Mouse (Mus musculus) liver, adult (tissue): ENCODE data around the gene Nfix.

ENCODE experiments used
- GATA4 ChIP-seq: IDR thresholded peaks from 2 replicates; pipeline ENCODE4 v1.6.1; 2014; ENCODE audit warnings: mild to moderate bottlenecking, low read length; ENCODE audit not compliant: insufficient replicate concordance

The Nfix gene

DNA sequence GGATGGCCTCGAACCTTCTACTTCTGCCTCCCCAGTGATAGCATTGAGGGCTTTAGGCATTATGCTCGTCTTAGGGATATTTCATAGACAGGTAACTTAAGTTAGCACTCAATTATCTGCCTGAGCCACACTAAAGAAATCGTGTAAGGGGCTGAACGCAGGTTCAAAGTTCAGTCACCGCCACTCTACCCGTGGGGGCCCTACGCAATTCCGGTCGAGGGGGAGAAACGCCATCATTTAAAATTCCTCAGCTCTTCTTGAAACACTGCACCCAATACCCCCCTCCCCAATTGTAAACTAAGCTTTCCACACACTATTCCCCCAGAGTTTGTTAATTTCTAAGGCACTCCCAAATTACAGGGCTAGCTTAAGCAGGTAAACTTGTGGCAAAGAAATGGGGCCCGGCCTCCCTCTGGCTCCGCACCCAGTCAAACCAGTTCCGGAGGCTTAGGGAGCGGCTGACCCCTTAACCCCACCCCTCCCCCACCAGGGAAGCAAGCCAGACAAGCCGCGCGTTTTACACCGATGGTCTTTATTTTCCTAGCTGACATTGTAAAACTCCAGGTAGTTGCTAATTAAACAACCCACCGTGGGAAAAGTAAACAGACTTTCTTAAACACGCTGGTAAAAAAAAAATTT lies 139.2 kb downstream of the Nfix start:
- TF ChIP-seq GATA4, result no peak

DNA sequence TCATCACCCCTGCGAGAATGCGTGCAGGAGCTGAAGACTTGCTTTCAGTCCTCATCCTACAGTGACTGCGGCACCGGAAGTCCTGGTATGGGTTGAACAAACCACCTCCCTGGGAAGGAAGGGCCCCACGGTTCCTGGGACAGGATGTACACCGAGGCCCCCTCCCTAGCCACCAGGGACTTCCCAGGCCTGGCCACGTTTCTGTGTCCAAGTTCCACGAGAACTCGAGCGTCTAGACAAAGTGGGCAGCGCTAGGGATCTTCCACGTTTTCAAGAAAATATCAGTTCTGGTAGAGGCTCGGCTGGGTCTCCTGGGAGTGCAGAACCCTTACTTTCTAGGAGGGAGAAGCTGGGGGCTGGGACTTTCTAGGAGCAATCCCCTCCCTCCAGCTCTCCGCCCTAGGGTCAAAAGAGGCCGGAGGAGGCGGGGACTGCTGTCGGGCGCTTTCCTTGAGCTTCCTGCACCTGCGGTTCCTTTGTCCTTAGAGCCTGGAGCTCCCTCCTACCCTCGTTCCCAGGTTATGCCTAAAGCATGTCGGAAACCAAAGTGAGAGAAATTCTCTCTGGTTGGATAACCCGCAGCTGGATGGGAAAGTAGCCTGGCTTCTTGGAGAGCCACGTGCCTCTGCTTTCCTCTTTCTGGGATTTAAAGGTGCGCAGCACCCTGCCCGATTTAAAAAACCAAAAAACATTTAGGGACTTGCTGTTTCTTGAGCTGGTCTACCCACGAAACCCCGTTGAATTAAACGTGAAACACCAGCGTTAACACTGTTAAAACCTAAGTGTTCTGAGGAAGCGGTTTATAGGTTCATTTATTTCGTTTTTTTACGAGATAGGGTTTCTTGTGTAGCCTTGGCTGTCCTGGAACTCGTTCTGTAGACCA lies 140.0 kb downstream of the Nfix start:
- TF ChIP-seq GATA4, result no peak

DNA sequence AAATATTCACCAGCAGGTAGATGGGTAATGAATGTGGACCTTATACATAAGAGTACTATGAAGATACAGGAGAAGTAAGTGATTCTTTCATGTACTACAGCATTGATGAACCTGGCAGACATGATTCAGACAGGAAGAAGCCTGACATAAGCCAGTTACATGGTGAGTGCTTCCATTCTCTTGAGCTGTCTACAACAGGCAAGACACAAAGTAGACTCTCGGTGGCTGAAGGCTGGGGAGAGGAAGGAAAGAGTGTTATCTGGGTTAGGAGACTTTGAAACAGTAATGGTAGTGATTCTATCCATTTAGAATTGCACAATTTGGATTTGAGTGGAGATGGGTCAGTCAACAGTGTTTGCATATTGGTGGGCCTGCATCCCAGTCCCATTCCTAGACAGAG lies 141.2 kb downstream of the Nfix start:
- TF ChIP-seq GATA4, result no peak

DNA sequence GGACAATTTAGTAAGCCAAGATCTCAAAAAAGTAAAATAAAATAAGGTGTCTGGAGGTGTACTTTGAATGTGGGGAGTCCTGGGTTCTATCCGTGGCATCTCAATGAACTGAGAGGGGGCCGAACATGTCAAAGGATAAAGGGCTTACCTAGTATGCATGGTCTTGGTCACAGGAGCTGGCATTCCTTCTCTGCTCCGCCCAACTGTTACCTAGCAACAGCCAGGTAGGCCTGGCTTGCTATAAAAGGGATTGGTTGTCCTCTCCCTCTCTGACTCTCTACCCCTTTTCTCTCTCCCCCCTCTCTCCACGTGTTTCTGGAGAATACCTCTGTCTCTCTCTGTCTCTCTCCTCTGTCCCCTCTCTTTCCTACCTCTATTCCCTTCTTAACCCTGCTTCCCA lies 142.5 kb downstream of the Nfix start:
- no peak for TF ChIP-seq GATA4

DNA sequence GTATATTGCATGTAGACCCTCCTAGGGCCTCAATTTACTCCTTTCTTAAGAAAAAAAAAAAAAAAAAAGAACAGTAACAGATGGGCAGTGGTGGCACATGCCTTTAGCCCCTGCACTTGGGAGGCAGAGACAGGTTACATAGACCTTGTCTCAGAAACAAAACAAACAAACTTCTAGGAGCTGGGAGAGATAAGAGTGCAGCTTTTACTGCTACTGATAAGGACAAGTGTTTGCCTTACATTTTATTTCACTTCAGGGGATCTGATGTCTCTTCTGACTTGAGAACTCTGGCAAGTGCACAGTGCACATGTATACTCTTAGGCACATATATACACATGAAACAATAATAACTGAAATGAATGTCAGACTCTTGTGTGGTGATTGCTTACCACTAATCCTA lies 142.9 kb downstream of the Nfix start:
- TF ChIP-seq GATA4, result no peak

DNA sequence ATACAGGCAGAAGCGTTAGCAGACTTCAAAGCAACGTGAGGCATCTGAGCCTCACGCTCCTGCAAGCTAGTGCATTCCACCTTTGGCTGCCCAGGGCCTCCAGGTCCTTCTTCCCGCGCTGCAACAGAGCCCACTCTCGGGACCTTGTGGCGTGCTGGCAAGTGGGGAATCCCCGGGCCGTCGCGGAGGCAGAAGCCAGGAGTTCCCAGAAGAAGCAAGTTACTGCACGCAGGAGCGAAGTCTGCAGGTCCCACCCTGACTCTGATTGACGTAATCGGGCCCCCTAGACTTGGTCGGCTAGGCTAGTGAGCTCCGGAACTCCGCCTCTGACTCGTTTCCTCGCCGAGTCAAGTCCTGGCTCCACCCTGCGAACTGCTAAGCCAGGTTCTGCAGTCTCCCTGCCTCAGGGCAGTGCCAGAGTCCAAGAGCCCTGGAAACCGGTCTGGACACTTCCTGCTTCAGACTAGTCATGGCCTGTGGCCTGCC lies 143.5 kb downstream of the Nfix start:
- TF ChIP-seq GATA4, result no peak

DNA sequence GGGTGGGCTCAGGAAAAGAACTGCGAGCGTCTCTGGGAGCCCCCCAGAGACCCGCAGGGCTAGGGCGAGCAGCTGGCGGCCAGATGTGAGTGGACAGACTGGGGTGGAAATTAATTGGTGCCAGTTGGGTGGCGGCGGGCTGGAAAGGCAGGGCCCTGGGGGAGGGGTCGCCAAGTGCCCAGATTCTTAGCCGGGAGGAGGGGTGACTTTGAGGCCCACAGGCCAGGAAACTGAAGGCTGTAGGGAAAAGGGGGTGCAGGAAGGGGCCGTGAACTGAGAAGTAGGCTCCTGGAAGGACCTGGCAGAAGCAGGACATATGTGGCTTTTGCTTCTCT lies 144.0 kb downstream of the Nfix start:
- TF ChIP-seq GATA4, result no peak

DNA sequence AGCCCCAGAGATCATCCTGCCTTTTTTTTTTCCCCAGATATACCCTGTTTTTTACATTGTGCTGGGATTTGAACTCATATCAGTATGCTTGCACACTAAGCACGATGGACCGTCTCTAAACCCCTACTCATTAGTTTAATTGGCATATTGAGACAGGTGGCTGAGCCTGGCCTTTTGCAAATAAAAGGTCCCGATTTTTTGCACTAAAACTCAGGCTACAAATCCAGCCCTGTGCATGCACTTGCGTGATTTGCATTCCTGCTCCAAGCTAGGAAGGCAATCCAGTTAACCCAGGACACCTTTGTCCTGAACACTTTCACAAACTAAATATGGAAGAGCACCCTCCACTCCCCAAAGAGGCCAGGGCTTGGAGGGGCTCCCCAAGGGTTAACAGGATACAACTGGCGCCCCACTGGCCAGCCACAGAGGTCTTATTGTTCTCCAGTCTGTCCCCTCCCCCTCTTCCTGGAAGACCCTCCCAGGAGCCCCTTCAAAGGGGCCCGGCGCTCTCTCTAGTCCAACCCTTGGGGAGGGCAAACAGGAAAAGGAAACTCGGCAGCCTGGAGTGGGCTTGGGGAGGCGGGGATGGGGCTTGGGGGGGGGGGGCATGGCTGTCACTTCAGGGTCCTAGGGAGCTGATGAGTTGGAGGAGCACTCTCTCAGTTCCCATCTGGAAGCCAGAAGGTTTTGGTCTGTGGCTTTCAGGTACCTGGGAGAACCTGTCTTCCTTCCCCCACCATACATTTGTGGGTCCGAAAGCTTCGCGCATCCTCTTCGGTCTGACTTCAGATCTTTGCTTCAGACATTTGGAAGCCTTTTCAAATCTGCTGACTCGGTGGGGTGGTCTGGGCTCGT lies 144.6 kb downstream of the Nfix start:
- no peak for TF ChIP-seq GATA4

DNA sequence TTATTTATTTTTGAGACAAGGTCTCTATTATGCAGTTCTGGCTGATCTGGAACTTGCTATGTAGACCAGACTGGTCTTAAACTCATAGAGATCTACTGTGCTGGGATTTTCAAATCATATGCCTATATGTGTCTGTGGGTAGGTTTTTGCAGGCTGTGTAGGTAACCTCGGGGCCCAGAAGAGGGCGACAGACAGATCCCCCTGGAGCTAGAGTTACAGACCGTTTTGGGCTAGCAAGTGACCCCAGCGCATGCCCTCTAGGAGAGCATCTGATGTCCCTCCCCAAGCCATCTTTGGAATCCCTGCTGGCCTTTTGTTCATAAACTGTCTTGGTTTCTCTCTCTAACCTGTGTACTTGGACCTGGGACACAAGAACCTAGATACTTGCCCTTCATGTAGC lies 145.5 kb downstream of the Nfix start:
- TF ChIP-seq GATA4, result no peak

DNA sequence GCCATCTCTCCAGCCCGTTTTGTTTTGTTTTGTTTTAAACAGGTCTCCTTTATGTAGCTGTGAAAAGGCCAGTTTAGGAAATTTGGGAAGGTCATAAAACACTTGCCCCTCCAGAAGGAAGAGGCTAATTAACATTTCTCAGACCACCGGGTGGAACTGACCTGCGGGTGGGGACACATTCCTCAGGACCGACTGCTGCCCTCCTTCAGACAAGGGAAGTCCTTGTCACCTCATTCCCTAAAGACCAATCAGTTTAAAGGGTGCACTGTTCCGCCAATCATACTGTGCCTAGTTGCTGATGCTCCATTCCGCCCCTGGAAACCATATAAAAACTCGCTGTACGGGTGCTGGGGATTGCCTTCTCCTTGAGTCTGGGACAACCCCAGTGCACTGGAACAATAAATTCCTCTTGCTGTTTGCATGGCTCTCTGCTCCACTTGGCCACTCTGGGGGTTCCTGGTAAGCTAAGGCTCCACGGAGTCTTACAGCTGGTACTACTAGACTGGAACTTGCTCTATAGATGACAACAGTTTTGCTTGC lies 147.0 kb downstream of the Nfix start:
- TF ChIP-seq GATA4, result no peak

DNA sequence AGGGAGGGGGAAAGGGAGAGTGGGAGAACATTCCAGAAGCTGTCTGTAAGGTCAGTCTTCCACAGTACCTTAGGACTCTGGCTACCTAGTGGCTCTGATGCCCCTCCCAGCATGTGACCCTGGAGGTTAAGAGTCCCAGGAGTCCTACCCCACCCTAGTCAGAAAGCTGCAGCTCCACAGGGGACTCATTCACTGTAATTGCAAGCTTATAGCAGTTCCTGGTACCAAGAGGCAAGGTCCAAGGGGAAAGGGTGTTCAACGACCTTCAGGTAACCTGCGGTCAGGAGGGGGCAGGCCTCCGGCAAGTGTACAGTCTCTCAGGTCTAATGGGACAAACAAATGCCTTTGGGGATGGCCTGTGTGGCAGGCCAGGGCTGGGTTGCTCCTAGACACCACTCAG lies 149.9 kb downstream of the Nfix start:
- no peak for TF ChIP-seq GATA4
